Mouse (Mus musculus) c-Kit-positive CD71-positive TER-119-negative erythroid progenitor cells, embryonic 14.5 days (primary cell): ENCODE measurements at regions not wholly inside any gene's neighbourhood (a gene's known extent, or its start where the extent isn't known, plus 50 kb on each side); places are given as distances from the start of the nearest gene placed in this dataset.

Experiments used
- DNase-seq: peaks from one replicate; pipeline ENCODE4 v3.0.0-alpha.2; 2013; ENCODE audit warnings: low read depth

DNA sequence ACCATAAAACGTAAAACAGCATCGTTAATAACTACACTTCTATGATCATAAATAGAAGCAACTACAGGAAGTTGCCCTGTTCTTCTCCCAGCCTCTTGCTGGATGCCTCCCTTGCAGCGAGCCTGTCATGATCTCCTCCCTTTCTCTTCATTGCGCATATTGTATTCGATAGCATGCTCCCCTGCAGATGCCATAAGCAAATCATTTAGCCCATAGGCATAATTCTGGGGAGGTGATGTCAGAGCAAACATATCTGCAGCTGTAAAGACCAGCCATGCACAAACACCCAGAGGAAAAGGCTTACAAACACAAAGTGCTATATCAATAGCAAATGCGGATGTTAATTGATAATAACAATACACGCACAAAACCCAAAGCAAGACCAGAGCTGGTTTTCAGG is 155.7 kb upstream of the Kif2a start:
- DNase-seq: no peak

- no peak for DNase-seq
Observed at GRCm38 (mm10) chr13:107175891-107176290, 154.0 kb upstream of the Kif2a start.

- no peak for DNase-seq
Observed at GRCm38 (mm10) chr13:107168599-107169149, 146.7 kb upstream of the Kif2a start.

GRCm38 (mm10) chr13:107167856-107168598 is 146.1 kb upstream of the Kif2a start:
- no peak for DNase-seq

- no peak for DNase-seq
Observed at GRCm38 (mm10) chr13:107151548-107151947, 129.6 kb upstream of the Kif2a start.

DNA sequence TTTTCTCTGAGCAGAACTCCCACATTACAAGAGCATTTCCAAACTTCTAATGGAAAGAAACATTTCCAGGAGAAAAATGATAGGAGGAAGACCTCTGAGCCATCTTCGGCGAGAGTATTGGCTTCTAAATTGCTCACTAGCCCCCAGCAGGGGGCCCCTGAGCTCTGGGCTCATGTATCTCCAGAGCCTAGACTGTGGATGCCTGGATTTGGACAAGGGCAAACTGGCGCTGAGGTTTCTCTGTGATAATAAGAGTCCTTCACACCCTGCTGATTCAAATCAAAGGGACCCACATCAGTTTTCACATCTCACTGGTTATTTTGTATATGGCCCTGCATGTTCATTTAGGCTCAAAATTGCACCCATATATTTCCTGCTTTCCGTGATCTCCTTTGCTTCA is 119.3 kb upstream of the Kif2a start:
- DNase-seq: no peak

DNA sequence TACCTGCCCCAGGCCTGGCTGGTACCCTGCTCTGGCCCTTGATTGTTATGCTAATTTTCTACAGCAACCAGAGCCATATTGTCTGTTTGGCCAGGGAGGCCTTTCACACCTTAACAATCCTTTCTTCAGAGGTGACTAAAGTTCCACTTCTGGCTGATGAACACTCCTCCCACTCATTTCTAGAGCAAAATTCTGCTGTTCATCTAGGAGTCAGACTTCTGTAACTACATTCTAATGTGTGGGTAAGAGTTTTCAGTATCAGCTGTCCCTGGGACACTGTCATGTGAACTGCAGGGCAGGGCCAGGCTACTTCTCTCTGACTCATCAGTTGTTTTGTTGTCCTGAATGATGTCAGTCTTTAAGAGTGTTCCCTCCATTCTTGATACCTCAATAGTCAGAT is 112.2 kb upstream of the Kif2a start:
- DNase-seq: no peak

DNA sequence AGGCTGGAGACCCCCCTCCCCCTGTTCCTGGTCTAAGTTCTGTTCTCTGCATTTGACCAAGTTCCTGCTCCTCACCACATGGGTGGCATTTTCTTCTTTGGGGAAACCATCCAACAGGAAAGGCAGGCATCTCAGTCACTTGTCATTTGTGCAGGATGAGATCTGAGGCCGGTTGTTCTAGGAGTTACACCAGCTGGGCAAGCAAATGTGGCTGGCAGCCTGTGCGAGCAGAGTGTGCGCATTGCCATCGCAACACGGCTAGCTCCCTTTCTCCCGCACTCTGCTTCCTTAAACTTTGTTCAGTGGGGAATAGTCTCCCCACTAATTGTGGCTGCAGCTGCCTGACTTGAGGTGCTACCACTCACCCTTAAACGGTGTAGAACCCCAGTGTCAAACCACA is 104.7 kb upstream of the Kif2a start:
- no peak for DNase-seq

DNA sequence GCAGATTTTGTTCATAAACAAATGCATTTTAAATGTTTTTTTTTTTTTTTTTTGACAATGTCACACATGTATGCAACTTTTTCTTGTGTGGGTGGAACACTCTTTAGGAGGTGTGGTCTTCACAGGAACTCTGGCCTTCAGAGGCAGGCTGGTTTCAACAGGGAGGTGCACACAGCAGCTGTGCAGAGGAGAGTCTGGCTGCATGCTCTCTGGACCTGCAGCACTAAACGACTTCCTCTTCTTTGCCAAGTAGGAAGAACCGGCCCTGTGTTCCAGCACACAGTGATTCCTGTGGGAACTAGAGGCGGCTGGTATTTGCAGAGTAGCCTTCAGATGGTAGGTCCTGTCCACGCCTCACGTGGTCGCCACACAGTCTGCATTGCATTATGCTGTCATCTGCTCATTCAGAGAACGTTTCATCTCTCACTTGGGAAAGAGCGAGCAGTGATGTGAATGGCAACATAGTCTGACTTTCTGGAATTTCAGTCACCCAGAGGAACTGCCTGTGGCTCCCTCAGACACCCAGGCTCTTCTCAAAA is 102.3 kb upstream of the Kif2a start:
- DNase-seq: no peak

DNA sequence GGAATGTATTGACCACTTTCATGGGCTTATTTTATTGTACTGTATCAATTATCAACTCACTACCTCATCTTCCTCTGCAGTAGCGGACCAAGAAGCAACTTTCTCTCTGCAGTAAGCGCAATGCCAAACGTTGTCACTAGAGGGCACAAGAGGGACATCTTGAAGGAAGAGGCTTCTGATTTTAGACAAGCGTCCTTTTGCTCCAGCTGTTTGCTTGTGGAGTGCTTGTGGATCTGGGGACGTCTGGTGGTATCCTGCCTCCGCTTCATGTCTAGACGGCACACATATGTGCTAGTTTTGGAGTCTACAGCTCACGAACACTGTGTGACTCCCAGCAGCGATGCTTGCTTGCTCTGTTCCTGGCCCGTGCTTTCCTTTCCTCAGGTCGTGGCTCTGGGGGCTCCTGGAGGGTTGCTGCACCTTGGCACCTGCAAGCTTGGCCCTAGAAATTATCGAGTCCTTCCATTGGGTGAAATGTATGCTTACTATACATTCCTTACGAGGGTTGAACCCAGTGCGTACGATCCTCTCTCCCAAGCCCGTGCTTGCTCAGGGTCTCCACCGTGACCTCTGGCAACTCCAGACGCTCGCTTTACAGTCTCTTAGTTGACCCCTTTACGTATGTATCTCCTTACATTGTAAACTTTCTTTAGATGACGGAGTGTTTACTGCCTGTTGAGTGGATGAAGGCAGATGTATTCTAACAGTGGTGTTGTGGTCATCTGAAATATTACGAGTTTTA is 92.2 kb upstream of the Kif2a start:
- DNase-seq: peak; percentile 83

DNA sequence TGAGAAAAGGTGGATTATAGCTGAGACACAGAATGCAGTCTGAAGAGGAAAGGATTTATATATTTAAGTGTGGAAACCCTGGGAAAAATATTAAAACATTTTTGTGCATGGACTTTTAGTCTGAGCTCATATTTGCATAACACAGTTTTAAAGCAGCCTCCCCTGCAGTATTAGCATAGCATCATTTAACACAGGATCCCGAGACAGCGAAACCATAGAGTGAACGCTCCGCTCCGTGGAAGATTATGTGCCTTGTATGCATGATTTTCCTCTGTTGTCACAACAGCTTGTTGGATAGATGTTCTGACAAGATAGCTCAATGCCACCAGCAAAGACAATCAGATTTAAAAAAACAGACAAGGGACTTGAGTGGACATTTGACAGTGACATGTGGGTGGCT is 86.1 kb upstream of the Kif2a start:
- no peak for DNase-seq

GRCm38 (mm10) chr13:107107572-107107971 is 85.6 kb upstream of the Kif2a start:
- DNase-seq: no peak

DNA sequence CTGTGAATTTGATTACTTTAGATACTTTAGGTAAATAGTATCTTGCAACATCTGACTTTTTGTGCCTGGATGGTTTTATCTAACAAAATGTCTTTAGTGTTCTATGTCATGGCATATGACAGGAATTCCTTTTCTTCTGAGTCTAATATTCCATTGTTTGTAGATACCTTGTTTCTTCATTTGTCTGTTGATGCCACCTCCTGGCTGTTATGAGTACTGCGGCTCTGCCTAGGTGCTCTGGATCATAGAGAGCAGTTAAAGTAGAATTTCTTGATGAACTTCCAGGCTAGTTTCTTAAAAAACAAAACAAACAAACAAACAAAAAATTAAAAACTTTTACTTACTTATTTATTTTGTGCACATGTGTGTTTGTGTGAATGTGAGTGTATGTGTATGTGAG is 83.6 kb upstream of the Kif2a start:
- DNase-seq: peak; percentile 55

GRCm38 (mm10) chr13:107101598-107101997 is 79.7 kb upstream of the Kif2a start:
- peak; percentile 89 for DNase-seq

- DNase-seq: peak; percentile 95
Observed at GRCm38 (mm10) chr13:107100852-107101325, 79.0 kb upstream of the Kif2a start.

DNA sequence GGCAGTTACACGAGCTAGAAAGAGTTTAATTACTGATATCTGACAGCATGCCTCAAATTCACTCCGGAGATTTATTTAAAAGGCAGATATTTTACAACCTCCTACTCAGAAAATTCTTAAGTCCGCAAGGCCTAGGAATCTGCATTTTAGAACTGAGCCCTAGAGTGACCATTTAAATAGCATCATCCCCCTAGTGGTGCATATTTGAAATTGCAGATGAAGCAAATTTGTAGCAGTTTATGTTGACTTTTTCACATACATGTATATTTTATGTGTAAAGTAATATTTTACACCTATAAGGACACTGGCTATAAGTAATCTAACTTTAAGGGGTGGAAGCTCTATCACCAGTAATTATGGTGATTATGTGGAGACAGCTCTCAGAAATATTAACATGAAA is 78.2 kb upstream of the Kif2a start:
- no peak for DNase-seq

- DNase-seq: no peak
Observed at GRCm38 (mm10) chr13:107097005-107097404, 75.1 kb upstream of the Kif2a start.

DNA sequence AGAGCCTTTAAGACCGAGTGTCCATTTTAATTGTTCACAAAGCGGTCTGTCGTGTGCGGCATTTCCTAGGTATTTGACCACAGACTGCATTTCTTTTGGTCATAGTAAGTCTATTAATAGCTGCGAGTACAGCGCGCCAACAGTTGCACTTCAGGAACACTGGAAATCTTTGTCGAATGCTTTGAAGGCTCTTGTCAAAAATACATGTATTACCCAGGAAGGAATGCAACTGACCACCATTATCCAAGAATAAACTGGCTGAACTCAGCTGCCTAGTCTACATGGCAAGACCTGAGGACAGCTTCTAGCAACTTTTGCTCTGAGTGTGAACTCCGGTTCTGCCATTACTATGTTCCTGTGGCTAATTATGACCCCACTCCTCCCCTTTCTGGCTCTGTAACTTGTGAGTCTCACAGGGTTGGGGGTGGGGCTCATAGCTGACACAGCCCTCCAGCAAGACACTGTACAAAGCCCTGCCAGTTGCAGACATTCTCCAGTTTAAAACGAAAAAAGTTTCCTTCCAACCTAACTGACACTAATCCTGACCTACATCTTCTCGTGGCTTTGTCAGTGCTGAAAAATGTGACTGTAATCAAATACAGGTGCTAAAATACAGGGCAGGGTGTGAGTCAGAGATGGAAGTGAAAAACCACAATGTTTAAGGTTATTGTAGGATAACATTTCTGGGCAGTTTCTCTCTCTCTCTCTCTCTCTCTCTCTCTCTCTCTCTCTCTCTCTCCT is 73.2 kb upstream of the Kif2a start:
- no peak for DNase-seq

- no peak for DNase-seq
Observed at GRCm38 (mm10) chr13:107094487-107094886, 72.6 kb upstream of the Kif2a start.

DNA sequence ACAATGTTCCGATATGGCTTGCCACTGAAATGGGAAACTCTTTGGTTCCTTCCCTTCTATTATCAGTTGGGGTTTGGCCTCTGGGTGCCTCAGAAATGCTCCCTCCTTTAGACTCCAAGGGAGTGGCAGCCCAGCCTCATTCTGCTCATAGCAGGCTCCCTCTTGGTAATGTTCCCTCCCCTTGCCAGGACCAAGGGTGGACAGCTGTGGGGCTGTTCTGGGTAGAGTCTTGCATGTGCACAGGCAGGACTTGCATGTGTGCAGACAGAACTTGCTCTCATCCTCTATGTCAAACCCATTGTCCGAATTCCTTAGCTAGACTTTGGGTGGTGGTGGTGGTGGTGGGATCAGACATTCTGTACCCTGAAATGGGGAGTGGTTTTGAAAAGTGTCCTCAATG is 71.8 kb upstream of the Kif2a start:
- no peak for DNase-seq

GRCm38 (mm10) chr13:107088198-107088597 is 66.3 kb upstream of the Kif2a start:
- no peak for DNase-seq

DNA sequence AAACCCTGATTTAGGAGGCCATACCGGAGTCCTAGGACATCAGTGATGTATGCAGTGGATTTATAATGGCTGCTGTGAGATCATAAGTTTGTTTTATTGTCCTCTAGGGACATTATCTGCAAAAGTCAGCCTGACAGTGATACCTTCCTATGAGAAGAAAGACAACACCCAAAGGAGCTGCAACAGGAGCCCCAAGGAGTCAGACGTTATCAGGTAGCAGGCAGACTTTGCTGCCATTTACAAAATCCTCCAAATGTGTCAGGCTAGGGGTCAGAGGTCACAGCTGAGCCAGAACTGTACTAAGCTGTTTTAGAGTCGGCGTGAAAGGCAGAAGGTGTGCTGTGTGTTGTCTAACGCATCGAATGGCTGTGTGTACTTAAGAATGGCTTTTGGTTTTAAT is 65.4 kb upstream of the Kif2a start:
- DNase-seq: peak; percentile 65
